Mouse (Mus musculus) midbrain, embryonic 16.5 days (tissue): Measurements from ENCODE around the gene Parvb. TPM values are rescaled to one million over a fixed set of nuclear protein-coding genes. Genes with fewer than 3 reads are reported as not detected.

Experiments used
- ATAC-seq: fragments of 200-750 bp; cut with Nextera tagmentation; 2 replicates; pipeline ENCODE4 v1.8.0; 2017; ENCODE audit warnings: moderate TSS enrichment
- H3K27ac ChIP-seq: fragments of 300-500 bp; sonication (generic); 2 replicates; pipeline ENCODE4 v1.5.1; 2014; ENCODE audit warnings: mild to moderate bottlenecking, low read length, mixed read lengths
- H3K27me3 ChIP-seq: fragments of 300-500 bp; sonication (generic); 2 replicates; pipeline ENCODE4 v1.6.1; 2014; ENCODE audit warnings: low read depth, low read length, mixed read lengths; ENCODE audit not compliant: control insufficient read depth, insufficient read depth
- H3K36me3 ChIP-seq: fragments of 300-500 bp; sonication (generic); 2 replicates; pipeline ENCODE4 v1.6.1; 2014; ENCODE audit warnings: mild to moderate bottlenecking, low read length, moderate library complexity, mixed read lengths; ENCODE audit not compliant: control insufficient read depth, insufficient read depth
- H3K4me1 ChIP-seq: fragments of 300-500 bp; sonication (generic); 2 replicates; pipeline ENCODE4 v1.6.1; 2014; ENCODE audit warnings: mild to moderate bottlenecking, low read length, mixed read lengths; ENCODE audit not compliant: control insufficient read depth, insufficient read depth
- H3K4me2 ChIP-seq: fragments of 300-500 bp; sonication (generic); 2 replicates; pipeline ENCODE4 v1.6.1; 2014; ENCODE audit warnings: mild to moderate bottlenecking, low read length, mixed read lengths
- H3K4me3 ChIP-seq: fragments of 300-500 bp; sonication (generic); 2 replicates; pipeline ENCODE4 v1.5.1; 2014; ENCODE audit warnings: low read depth, mild to moderate bottlenecking, low read length, moderate library complexity, mixed read lengths
- H3K9ac ChIP-seq: fragments of 300-500 bp; sonication (generic); 2 replicates; pipeline ENCODE4 v1.6.1; 2014; ENCODE audit warnings: low read depth, low read length, mixed read lengths
- H3K9me3 ChIP-seq: fragments of 300-500 bp; sonication (generic); replicated peaks from 2 replicates; pipeline ENCODE4 v1.6.1; 2014; ENCODE audit warnings: mild to moderate bottlenecking, low read length, mixed read lengths; ENCODE audit not compliant: control insufficient read depth, poor library complexity, severe bottlenecking
- WGBS: fragments of 180-500 bp; shearing (Covaris S2); extraction: QIAGEN DNeasy Blood & Tissue Kit; methylation state at CpG from one replicate; pipeline ENCODE4 v1.1.7; 2014; 5-methylcytosine and 5-hydroxymethylcytosine counted together
- polyA plus RNA-seq: library from polyadenylated mRNA; unstranded; fragments of >200 nt; fragmentation: Nextera tagmentation; extraction: Ambion mirVana; gene quantifications from 2 replicates; pipeline ENCODE4 v1.2.1, GENCODE M21; 2015

Gene Parvb
- polyA plus RNA-seq, 1 experiment from 2014 or later: 4.3 TPM

- no peak overlapping the region for H3K27ac ChIP-seq
- H3K9me3 ChIP-seq: no peaks in the 10 kb centered on the region
- H3K4me2 ChIP-seq: no peak overlapping the region
- no peak for ATAC-seq
- no peak overlapping the region for H3K9ac ChIP-seq
- H3K4me3 ChIP-seq: no peak overlapping the region
- peaks cover 9% of the 10 kb centered on the region for H3K4me1 ChIP-seq
- no peaks in the 10 kb centered on the region for H3K27me3 ChIP-seq
- 88% methylated on average over 6 of the region's 6 CpGs for WGBS
- no peaks in the 10 kb centered on the region for H3K36me3 ChIP-seq
Observed at GRCm38 (mm10) chr15:84270463-84270862, 38.6 kb downstream of the Parvb start.

- no peak overlapping the region for H3K9ac ChIP-seq
- no peak for ATAC-seq
- H3K4me3 ChIP-seq: no peak overlapping the region
- no peak overlapping the region for H3K4me2 ChIP-seq
- no peaks in the 10 kb centered on the region for H3K9me3 ChIP-seq
- H3K4me1 ChIP-seq: no peaks in the 10 kb centered on the region
- H3K27me3 ChIP-seq: no peaks in the 10 kb centered on the region
- 90% methylated on average over 4 of the region's 4 CpGs for WGBS
- no peak overlapping the region for H3K27ac ChIP-seq
- no peaks in the 10 kb centered on the region for H3K36me3 ChIP-seq
Observed at GRCm38 (mm10) chr15:84276066-84276465, 44.2 kb downstream of the Parvb start.

GRCm38 (mm10) chr15:84278091-84278490, 46.2 kb downstream of the Parvb start:
- Histone ChIP-seq H3K4me2 (no peak overlapping the region), H3K9ac (no peak overlapping the region), H3K9me3 (no peaks in the 10 kb centered on the region), H3K27me3 (no peaks in the 10 kb centered on the region), H3K4me3 (no peak overlapping the region), H3K36me3 (no peaks in the 10 kb centered on the region), H3K27ac (no peak overlapping the region), H3K4me1 (no peaks in the 10 kb centered on the region)
- no peak for ATAC-seq
- 80% methylated on average over 7 of the region's 7 CpGs for WGBS

DNA sequence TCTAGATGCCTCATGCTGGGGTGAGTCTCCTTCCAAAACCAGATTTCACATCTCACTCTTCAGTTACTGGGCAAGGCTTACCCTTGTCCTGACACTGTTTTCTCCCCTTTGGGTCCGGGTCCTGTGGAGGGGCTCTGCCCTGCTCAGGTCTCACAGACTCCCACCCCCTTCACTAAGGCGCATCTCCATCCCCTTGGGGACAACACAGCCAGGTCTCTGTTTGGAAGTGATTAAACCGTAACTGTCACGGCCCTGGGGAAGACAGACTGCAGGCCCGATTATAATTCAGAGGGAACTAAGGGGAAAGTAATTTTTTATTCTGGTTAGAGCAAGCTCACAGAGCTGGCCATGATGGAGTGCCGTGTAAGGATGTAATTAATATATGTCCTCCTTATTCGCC, 46.8 kb downstream of the Parvb start:
- no peak overlapping the region for H3K9ac ChIP-seq
- H3K4me2 ChIP-seq: no peak overlapping the region
- no peaks in the 10 kb centered on the region for H3K9me3 ChIP-seq
- no peaks in the 10 kb centered on the region for H3K27me3 ChIP-seq
- no peak for ATAC-seq
- no peaks in the 10 kb centered on the region for H3K4me1 ChIP-seq
- 54% methylated on average over 7 of the region's 7 CpGs for WGBS
- H3K36me3 ChIP-seq: no peaks in the 10 kb centered on the region
- no peak overlapping the region for H3K4me3 ChIP-seq
- no peak overlapping the region for H3K27ac ChIP-seq

DNA sequence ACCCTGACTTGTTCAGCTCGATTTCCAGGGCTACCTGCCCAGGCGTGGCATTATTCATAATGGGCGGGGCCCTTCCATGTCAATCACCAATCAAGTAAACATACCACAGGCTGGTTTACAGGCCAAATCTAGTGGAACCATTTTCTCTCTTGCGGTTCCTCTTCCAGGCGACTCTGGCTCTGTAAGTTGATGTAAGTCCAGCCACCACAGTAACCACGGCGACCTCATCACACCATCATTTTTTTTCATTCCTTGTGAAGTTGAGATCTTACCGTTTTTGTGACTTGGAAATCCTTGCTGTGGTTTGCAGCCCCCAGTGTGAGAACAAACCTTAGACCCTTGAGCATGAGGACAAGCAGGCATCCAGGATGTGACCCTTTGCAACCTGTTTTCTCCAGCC, 48.5 kb downstream of the Parvb start:
- no peaks in the 10 kb centered on the region for H3K27me3 ChIP-seq
- ATAC-seq: no peak
- H3K9ac ChIP-seq: no peak overlapping the region
- no peak overlapping the region for H3K4me2 ChIP-seq
- no peaks in the 10 kb centered on the region for H3K4me1 ChIP-seq
- H3K36me3 ChIP-seq: no peaks in the 10 kb centered on the region
- WGBS: 80% methylated on average over 8 of the region's 8 CpGs
- H3K27ac ChIP-seq: no peak overlapping the region
- no peaks in the 10 kb centered on the region for H3K9me3 ChIP-seq
- H3K4me3 ChIP-seq: no peak overlapping the region

DNA sequence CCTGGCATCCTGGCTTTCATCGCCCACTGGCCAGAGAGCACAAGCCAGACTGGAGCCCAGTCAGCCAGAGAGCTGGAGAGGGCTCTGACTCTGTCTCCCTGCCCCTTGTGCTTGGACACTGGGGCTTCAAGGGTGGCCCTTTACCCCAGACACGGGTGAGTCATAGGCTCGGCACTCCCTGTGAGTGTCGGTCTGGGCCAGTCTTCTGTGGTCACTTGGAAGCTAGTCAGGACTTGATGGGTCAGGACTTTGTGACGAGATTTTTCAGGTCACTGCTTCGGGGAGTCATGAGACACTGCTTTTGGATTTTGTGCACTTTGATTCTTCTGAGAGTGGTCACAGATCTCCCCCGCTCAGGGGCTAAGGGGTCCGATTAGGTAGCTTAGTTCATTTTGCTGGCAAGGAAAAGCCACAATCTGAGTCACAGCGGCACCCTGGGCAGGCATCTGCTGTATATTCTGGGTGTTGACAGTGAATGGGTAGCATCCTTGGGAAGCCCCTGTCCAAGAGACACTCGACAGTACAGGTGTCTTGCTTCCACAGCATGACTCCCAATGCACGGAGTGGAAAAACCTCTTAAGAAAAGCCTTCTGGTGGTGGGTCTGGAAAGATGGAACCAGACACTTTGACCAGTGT, 49.0 kb downstream of the Parvb start:
- Histone ChIP-seq H3K4me3 (no peak overlapping the region), H3K27me3 (no peaks in the 10 kb centered on the region), H3K9ac (no peak overlapping the region), H3K36me3 (no peaks in the 10 kb centered on the region), H3K4me1 (no peaks in the 10 kb centered on the region), H3K9me3 (no peaks in the 10 kb centered on the region), H3K4me2 (no peak overlapping the region), H3K27ac (no peak overlapping the region)
- no peak for ATAC-seq
- WGBS: 84% methylated on average over 11 of the region's 11 CpGs

DNA sequence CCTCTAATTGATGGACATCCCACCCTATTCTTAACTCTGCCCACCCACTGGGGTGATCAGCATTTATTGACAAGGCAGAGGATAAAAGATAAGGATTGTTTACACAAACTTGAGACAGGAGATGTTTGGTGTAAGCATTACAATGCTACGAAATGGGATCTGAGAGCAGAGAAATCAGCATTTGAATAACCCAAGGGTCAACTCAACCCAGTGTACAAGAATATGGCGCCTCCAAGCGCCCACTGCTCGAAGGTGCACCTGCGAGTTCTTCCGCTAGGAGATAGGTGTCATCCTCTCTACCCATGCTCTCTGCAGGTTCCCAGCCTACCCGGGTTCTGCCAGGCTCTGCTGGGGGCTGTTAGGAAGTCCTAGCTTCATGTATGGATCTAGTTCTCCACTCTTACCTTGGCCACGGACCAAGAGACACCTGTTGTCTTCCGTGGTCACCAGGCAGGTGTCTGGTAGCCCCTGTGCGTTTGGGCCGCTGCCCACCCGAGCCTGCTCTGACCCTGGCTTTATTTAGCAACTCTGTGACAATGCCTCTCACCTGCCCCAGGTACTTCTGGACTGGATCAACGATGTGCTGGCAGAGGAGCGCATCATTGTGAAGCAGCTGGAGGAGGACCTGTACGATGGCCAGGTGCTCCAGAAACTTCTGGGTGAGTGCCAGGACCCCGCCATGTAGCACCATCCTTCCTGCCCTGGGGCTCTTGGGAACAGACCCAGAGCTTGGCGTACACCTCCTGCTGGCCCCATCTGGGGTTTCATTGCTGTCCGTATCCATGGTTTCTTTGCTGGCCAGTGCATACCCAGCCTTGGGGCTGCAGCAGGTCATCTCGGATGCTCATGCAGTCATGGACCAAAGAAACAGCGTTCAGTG, 50.6 kb downstream of the Parvb start:
- Histone ChIP-seq H3K9me3 (no peaks in the 10 kb centered on the region), H3K4me2 (no peak overlapping the region), H3K4me1 (no peaks in the 10 kb centered on the region), H3K27ac (no peak overlapping the region), H3K36me3 (no peaks in the 10 kb centered on the region), H3K27me3 (no peaks in the 10 kb centered on the region), H3K4me3 (no peak overlapping the region), H3K9ac (no peak overlapping the region)
- WGBS: 77% methylated on average over 20 of the region's 20 CpGs
- no peak for ATAC-seq

GRCm38 (mm10) chr15:84284059-84284458, 52.2 kb downstream of the Parvb start:
- WGBS: 64% methylated on average over 5 of the region's 5 CpGs
- Histone ChIP-seq H3K4me2 (no peak overlapping the region), H3K4me3 (no peak overlapping the region), H3K4me1 (no peaks in the 10 kb centered on the region), H3K9me3 (no peaks in the 10 kb centered on the region), H3K27me3 (no peaks in the 10 kb centered on the region), H3K36me3 (no peaks in the 10 kb centered on the region), H3K9ac (no peak overlapping the region), H3K27ac (no peak overlapping the region)
- ATAC-seq: no peak

DNA sequence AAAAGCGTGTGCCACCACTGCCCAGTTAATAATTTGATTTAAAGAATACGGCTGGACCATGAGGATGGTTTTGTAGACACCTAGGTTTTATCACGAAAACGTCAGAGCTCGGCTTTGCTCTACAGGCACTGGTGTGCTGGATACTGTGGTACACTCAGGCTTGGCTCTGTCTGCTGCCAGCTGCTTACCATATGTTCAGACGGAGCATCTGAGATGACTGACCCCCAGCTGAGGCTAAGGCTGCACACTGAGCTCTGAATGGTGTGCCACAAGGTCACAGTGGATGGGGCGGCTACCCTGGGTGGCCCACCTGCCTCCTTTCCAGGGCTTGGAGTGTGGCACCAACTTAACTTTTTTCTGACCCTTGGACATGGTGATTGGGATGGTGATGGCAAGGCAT, 53.6 kb downstream of the Parvb start:
- Histone ChIP-seq H3K4me3 (no peak overlapping the region), H3K9ac (no peak overlapping the region), H3K27ac (no peak overlapping the region), H3K27me3 (no peaks in the 10 kb centered on the region), H3K4me2 (no peak overlapping the region), H3K9me3 (no peaks in the 10 kb centered on the region), H3K4me1 (no peaks in the 10 kb centered on the region), H3K36me3 (no peaks in the 10 kb centered on the region)
- no peak for ATAC-seq
- 81% methylated on average over 7 of the region's 7 CpGs for WGBS
